Mouse (Mus musculus): ENCODE results near the gene Ano1.

Ano1 gene

DNA sequence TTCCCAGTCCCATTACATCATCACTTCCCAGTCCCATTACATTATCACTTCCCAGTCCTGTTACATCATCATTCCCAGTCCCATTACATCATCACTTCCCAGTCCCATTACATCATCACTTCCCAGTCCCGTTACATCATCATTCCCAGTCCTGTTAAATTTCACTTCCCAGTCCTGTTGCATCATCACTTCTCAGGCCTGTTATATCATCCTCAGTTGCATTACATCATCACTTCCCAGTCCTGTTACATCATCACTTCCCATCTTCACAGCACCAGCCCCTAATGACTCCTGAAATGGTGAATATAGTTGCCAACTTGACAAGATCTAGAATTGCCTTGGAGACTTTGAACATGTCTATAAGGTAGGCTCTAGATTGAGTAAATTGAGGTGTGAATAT lies 17.1 kb upstream of the Ano1 start:
- DNase-seq (ENCODE audit: extremely low read depth, low read depth, low spot score): no peak

GRCm38 (mm10) chr7:144764537-144765282 lies 12.9 kb upstream of the Ano1 start:
- no peak for DNase-seq (ENCODE audit: extremely low read depth, low read depth, low spot score)

DNA sequence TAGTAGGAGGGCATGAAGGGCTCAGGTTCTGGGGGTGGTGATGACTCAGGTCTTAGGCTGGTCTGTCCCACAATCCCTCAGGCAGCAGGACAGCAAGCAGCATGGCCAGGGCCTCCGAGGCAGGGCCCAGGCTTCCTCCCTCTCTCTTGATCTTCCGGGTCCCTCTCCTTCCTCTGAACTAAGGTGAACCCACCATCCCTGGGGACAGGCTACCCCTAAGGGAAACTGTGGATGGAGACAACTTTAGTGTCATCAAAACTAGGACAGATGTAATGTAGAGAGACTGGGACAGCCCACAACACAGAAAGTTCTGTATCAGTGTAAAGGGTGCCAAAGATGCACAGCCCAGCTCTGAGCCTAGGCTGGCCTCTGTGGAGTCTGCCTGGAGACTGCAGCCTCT lies 12.2 kb upstream of the Ano1 start:
- no peak for DNase-seq (ENCODE audit: extremely low read depth, low read depth, low spot score)

- no peak for DNase-seq (ENCODE audit: extremely low read depth, low read depth, low spot score)
Observed at GRCm38 (mm10) chr7:144762496-144763235, 10.9 kb upstream of the Ano1 start.

DNA sequence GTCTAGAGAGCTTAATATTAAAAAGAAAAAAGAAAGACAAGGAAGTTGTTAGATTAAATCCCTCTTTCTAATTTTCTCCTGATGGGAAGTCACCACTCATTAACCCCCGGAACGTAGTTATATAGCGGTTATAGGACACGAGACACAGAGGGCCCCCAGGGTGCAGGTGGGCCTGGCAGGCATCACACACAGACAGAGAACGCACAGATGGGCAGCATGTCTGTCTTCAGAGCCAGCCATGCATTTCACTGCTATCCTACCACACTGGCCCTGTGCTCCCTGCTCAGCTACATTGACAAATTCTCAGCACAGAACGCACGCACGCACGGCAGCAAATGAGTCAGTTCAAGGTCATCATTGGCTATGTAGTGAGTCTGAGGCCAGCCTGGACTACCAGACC lies 8.5 kb upstream of the Ano1 start:
- no peak for DNase-seq (ENCODE audit: extremely low read depth, low read depth, low spot score)

GRCm38 (mm10) chr7:144759455-144759854 lies 7.7 kb upstream of the Ano1 start:
- DNase-seq (ENCODE audit: extremely low read depth, low read depth, low spot score): no peak

- peak; percentile 21 for DNase-seq (ENCODE audit: extremely low read depth, low read depth, low spot score)
Observed at GRCm38 (mm10) chr7:144755511-144756378, 4.0 kb upstream of the Ano1 start.

GRCm38 (mm10) chr7:144754722-144755121 lies 2.9 kb upstream of the Ano1 start:
- no peak for DNase-seq (ENCODE audit: extremely low read depth, low read depth, low spot score)

DNA sequence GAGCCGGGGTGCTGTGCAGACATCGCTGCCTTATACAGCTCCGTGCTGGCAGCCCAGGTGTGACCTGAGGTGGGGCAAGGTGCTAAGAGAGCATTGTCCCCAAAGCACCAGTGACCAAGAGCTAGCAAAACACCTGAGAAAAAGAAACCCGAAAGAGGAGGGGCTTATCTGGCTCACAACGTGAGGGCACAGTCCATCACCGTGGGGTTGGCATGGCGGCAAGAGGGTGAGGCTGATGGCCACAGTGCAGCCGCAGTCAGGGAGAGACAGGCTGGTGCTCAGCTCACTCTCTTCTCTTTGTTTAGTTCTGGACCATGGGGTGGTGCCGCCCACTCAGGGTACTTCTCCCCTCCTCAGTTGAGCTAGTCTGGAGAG lies 1.9 kb upstream of the Ano1 start:
- no peak for DNase-seq (ENCODE audit: extremely low read depth, low read depth, low spot score)

GRCm38 (mm10) chr7:144752919-144753656 lies 1.3 kb upstream of the Ano1 start:
- DNase-seq (ENCODE audit: extremely low read depth, low read depth, low spot score): no peak

DNA sequence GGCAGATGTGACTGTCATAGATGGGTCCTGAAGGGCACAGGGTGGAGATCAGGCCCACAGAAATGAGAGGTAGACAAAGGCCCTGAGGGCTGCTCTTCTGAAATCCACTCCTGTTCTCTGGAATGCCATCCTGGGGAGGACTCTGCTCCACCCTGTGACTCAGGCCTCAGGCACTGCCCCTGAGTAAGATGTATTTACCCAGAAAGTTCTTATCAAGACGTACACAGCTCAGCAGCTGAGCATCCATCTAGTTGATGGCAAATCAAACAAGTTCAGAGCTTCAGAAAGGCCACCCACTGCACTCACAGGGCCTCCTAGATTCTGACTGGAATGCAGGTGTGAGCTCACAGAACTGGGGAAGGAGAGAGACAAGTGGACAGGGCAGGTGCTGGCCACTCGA lies 4.0 kb downstream of the Ano1 start:
- no peak for DNase-seq (ENCODE audit: extremely low read depth, low read depth, low spot score)

DNA sequence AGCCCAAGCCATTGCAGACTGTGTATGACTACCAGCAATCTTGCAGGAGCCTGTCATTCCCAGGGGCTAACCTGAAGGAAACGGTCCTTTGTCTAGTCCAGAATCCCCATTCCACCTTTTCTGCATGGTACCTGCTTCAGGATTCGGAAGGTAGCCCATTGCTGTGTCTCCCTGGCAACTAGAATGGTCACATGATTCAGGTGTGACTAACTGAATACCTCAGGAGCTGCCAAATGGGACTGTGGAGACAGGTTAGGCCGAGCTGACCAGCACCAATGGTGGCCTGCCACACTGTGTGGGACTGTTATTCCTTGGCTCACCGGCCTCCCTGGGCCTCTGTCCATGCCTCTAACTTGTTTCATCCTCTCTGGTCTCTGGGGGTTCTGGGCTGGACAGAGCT lies 5.3 kb downstream of the Ano1 start:
- no peak for DNase-seq (ENCODE audit: extremely low read depth, low read depth, low spot score)

DNA sequence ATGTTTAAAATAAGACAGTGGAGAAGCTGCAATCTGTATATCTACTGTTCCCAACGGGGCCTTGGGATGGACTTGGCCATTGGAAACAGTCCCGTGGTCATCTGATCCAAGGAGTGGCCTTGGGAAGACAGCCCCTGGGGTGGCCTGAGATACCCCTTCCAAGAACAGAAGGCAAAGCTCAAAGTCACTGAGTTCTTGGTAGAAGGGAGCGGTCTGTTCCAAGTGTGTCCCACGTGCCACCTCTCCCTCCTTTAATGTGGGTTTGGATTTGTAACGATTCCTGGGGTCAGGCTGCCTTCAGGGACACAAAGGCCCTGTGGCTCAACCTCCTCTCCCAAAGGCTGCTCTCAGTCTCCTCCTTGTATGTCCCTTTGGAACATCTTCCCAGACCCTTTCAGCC lies 7.9 kb downstream of the Ano1 start:
- no peak for DNase-seq (ENCODE audit: extremely low read depth, low read depth, low spot score)

DNA sequence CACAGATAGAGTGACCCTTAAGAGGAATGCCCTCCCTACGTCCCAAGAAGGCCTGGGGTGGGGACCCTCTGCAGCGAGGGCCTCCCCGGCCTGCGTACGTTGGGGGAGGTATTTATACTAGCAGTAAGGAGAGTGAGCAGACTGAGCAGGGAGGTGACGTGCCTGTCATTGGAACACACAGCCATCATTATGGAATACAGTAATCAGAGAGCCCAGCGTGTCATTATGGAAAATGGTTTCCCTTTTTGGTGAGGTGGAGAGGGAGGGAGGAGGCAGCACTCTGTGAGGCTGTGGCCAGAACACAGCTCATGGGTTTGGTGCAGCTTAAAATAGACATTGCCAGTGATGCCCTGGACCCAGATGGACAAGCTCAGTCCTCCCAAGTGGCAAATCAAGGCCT lies 11.1 kb downstream of the Ano1 start:
- no peak for DNase-seq (ENCODE audit: extremely low read depth, low read depth, low spot score)

DNA sequence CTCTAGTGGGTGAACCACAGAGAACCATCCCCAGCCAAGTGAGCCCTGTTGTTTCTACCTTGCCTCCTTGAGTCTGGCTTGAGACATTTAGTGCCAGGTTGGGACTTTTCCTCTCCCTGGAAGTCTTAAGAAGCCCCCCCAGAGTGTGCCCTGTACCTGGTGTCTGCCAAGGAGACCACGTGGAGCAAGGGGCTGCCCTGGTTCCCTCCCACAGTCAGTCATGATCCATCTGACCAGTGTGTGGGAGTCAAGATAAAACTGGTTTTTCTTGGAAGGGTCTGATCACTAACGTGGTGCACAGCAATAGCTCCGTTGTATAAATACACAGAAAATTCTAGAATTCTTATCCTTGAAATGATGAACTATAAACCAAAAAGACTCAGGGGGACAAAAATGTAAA lies 12.0 kb downstream of the Ano1 start:
- DNase-seq (ENCODE audit: extremely low read depth, low read depth, low spot score): no peak

DNA sequence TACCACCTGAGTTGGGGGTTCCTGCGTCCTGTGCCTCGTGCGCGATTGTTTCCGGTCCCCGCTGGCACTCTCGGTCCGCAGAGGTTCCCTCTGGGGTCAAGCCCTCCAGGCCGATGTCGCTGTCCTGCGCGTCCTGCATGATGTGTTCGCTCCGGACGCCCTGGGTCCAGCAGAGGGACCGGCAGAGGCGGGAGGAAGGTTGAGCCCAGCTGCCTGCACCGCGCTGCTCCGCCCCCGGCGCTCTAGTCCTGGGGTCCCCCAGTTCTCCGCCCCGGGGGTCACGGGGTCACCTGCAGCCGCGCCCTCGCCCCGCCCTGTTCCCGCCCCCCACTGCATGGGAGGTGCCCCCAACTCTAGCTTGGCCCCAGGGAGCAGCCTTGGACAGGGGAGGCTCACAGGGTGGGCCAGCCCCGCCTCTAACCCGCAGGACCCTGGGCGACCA lies 13.4 kb downstream of the Ano1 start:
- DNase-seq (ENCODE audit: extremely low read depth, low read depth, low spot score): no peak

DNA sequence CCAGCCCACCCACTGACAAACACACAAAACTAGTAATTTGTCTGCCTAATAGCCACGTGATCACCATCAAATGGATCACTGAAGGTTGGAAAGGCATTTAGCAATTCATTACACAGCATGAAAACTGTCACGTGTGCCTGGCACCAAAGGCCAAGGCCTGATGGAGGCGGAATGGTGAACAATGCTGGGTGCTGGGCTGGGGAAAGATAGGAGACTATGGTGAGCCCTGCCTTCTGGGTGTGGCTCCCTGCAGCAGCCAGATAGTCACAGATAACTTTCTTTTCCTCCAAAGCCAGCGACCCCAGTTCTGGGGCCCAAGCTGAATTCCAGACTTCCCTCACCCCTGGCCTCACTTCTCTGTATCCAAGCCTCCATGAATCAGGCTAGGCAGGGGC lies 19.9 kb downstream of the Ano1 start:
- no peak for DNase-seq (ENCODE audit: extremely low read depth, low read depth, low spot score)

DNA sequence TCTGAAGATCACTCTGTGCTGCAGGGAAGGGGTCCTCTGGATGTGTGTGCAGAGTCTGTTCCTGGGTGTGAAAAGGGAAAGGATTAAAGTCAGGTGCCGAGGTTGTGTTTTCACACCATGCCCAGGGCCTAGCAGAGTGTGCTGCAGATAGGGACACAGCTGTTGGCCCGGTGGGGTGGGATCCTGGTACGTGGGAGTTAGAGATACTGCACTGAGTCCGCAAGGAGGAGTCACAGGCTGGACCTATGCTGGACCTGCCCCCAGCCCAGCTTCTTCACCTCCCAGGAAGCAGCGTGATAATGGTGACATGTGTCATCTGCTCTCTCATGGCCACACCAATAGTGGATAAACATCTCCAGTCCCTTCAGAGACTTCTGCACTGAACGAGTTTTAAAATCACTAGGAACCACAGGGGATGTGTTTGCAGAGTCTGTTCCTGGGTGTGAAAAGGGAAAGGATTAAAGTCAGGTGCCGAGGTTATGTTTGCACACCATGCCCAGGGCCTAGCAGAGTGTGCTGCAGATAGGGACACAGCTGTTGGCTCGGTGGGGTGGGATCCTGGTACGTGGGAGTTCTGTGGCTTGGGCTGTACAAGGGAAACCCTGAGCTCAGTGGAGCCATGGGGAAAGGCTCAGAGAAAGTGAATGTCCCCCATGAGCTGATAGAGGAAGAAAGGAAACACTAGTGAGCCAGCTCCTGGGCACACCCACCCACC lies 20.4 kb downstream of the Ano1 start:
- no peak for DNase-seq (ENCODE audit: extremely low read depth, low read depth, low spot score)

- no peak for DNase-seq (ENCODE audit: extremely low read depth, low read depth, low spot score)
Observed at GRCm38 (mm10) chr7:144724283-144724682, 27.5 kb downstream of the Ano1 start.

DNA sequence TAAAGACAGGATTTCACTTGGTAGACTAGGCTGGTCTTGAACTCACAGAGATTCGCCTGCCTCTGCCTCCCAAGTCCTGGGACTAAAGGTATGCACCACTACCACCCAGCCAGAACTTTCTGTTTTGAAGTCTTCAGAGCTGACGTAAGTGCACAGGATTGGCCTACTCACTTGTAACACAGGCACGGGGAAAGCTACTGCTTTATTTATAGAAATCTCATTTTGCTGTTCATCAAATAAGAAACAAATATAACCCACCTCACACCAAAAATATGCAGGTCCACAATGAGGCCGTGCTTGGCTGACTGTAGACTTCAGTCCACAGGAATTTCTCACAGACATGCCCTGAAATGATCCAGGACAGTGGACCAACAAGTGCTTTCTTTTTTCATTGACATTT lies 31.8 kb downstream of the Ano1 start:
- DNase-seq (ENCODE audit: extremely low read depth, low read depth, low spot score): no peak

Measured in fat pad, adult 2 months (tissue).